Mouse (Mus musculus) stomach, postnatal 0 days (tissue): ENCODE results near the gene Atp4a. TPM values are rescaled to one million over a fixed set of nuclear protein-coding genes. Genes with fewer than 3 reads are reported as not detected.

Source experiments
- ATAC-seq: fragments of 200-750 bp; cut with Nextera tagmentation; 2 replicates; pipeline ENCODE4 v1.8.0; 2017; ENCODE audit not compliant: low FRiP score, low TSS enrichment
- DNase-seq: peaks from one replicate; pipeline ENCODE4 v3.0.0-alpha.2; 2016; ENCODE audit warnings: low spot score
- H3K27ac ChIP-seq: fragments of 300-500 bp; sonication (generic); replicated peaks from 2 replicates; pipeline ENCODE4 v1.5.1; 2014; ENCODE audit warnings: mild to moderate bottlenecking, control low read depth
- H3K27me3 ChIP-seq: fragments of 300-500 bp; sonication (generic); 2 replicates; pipeline ENCODE4 v1.6.1; 2014; ENCODE audit warnings: low read length; ENCODE audit not compliant: control insufficient read depth, insufficient read depth
- H3K36me3 ChIP-seq: fragments of 300-500 bp; sonication (generic); 2 replicates; pipeline ENCODE4 v1.6.1; 2014; ENCODE audit warnings: low read length, mixed read lengths; ENCODE audit not compliant: control insufficient read depth, insufficient read depth
- H3K4me1 ChIP-seq: fragments of 300-500 bp; sonication (generic); replicated peaks from 2 replicates; pipeline ENCODE4 v1.6.1; 2014; ENCODE audit warnings: antibody characterized with exemption; ENCODE audit not compliant: control insufficient read depth, insufficient read depth
- H3K4me2 ChIP-seq: fragments of 300-500 bp; sonication (generic); replicated peaks from 2 replicates; pipeline ENCODE4 v1.6.1; 2014; ENCODE audit warnings: low read depth, mild to moderate bottlenecking, control low read depth, moderate library complexity
- H3K4me3 ChIP-seq: fragments of 300-500 bp; sonication (generic); 2 replicates; pipeline ENCODE4 v1.5.1; 2014; ENCODE audit warnings: low read depth, low read length, control low read depth
- H3K9ac ChIP-seq: fragments of 300-500 bp; sonication (generic); 2 replicates; pipeline ENCODE4 v1.6.1; 2014; ENCODE audit warnings: mild to moderate bottlenecking, low read length, control low read depth, mixed read lengths
- H3K9me3 ChIP-seq: fragments of 300-500 bp; sonication (generic); 2 replicates; pipeline ENCODE4 v1.6.1; 2016; ENCODE audit warnings: low read length; ENCODE audit not compliant: control insufficient read depth
- CTCF ChIP-seq: IDR thresholded peaks from 2 replicates; pipeline ENCODE4 v1.5.1; 2016; ENCODE audit warnings: antibody characterized with exemption, low read depth, mild to moderate bottlenecking, moderate library complexity
- EP300 ChIP-seq: optimal IDR thresholded peaks from 2 replicates; pipeline ENCODE3; 2016; ENCODE audit warnings: antibody characterized with exemption
- WGBS: fragments of 180-500 bp; shearing (Covaris S2); extraction: QIAGEN DNeasy Blood & Tissue Kit; methylation state at CpG from one replicate; pipeline ENCODE4 v1.1.7; 2014; 5-methylcytosine and 5-hydroxymethylcytosine counted together
- polyA plus RNA-seq: library from polyadenylated mRNA; unstranded; fragments of >200 nt; fragmentation: Nextera tagmentation; extraction: Ambion mirVana; gene quantifications from 2 replicates; pipeline ENCODE4 v1.2.1, GENCODE M21; 2015

Gene Atp4a
- polyA plus RNA-seq, 1 experiment from 2014 or later = 601 TPM

- Histone ChIP-seq H3K4me2 (no peak overlapping the region), H3K4me3 (no peak overlapping the region), H3K27ac (peak overlapping the region; percentile 56), H3K9me3 (no peaks in the 10 kb centered on the region), H3K9ac (no peak overlapping the region), H3K36me3 (no peaks in the 10 kb centered on the region), H3K27me3 (no peaks in the 10 kb centered on the region), H3K4me1 (no peaks in the 10 kb centered on the region)
- peak; percentile 87 for ATAC-seq
- WGBS = 47% methylated on average over 8 of the region's 8 CpGs
- TF ChIP-seq EP300 = no peak
- peak; percentile 78 for DNase-seq
Measured at GRCm38 (mm10) chr7:30706214-30706882, 5.7 kb upstream of the Atp4a start.

GRCm38 (mm10) chr7:30707441-30707840 lies 4.6 kb upstream of the Atp4a start:
- no peak overlapping the region for H3K4me2 ChIP-seq
- peak; percentile 28; the same call in 1 of the 2 replicates for ATAC-seq
- no peak overlapping the region for H3K9ac ChIP-seq
- no peaks in the 10 kb centered on the region for H3K36me3 ChIP-seq
- H3K4me3 ChIP-seq = no peak overlapping the region
- no peaks in the 10 kb centered on the region for H3K9me3 ChIP-seq
- no peak for TF ChIP-seq EP300
- TF ChIP-seq CTCF = no peak
- no peaks in the 10 kb centered on the region for H3K27me3 ChIP-seq
- DNase-seq = peak; percentile 50
- H3K4me1 ChIP-seq = no peaks in the 10 kb centered on the region
- 47% methylated on average over 1 of the region's 1 CpGs for WGBS
- H3K27ac ChIP-seq = no peak overlapping the region; the same call in 1 of the 2 replicates

GRCm38 (mm10) chr7:30717006-30717715 lies 5.2 kb downstream of the Atp4a start:
- H3K4me3 ChIP-seq = peak overlapping the region; percentile 19
- peak overlapping the region; percentile 51 for H3K4me2 ChIP-seq
- no peak overlapping the region for H3K27ac ChIP-seq
- H3K9me3 ChIP-seq = no peaks in the 10 kb centered on the region
- no peaks in the 10 kb centered on the region for H3K36me3 ChIP-seq
- H3K27me3 ChIP-seq = no peaks in the 10 kb centered on the region
- 2% methylated on average over 43 of the region's 43 CpGs for WGBS
- H3K9ac ChIP-seq = no peak overlapping the region
- ATAC-seq (peak; percentile 90), DNase-seq (peak; percentile 90)
- no peak for TF ChIP-seq CTCF
- TF ChIP-seq EP300 = no peak
- H3K4me1 ChIP-seq = no peaks in the 10 kb centered on the region

DNA sequence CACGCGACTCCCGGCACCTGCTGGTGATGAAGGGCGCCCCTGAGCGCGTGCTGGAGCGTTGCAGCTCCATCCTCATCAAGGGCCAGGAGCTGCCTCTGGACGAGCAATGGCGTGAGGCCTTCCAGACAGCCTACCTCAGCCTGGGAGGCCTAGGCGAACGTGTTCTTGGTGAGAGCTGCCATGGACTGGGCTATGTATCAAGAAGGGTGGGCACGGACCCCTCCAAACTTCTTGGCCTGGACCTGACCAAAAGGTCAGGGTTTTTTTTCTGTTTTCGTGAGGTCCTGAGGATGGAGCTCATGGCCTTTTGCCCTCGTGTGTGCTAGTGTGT lies 5.7 kb downstream of the Atp4a start:
- DNase-seq = no peak
- Histone ChIP-seq H3K4me2 (peak overlapping the region; percentile 51), H3K9me3 (no peaks in the 10 kb centered on the region), H3K9ac (no peak overlapping the region), H3K27me3 (no peaks in the 10 kb centered on the region), H3K4me1 (no peaks in the 10 kb centered on the region), H3K36me3 (no peaks in the 10 kb centered on the region), H3K27ac (no peak overlapping the region), H3K4me3 (peak overlapping the region; percentile 19)
- no peak; the same call in 1 of the 2 replicates for ATAC-seq
- no peak for TF ChIP-seq EP300
- TF ChIP-seq CTCF = peak; percentile 43
- WGBS = 15% methylated on average over 14 of the region's 14 CpGs

DNA sequence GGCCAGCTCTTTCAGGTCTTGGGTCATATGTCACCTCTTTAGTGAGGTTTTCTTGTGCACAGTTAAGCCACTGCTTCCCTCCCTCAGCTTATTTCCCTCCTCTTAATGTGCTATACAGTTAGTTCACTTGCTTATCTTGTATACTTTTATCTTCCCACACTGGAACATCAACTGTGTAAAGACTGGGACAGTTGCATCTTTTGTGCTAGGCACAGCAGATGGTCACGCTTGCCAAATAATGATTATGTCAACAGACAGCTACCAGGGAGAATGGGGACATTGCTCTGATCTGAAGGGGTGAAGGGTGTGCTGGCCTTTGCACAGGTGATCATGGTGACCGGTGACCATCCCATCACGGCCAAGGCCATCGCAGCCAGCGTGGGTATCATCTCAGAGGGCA lies 7.7 kb downstream of the Atp4a start:
- H3K4me3 ChIP-seq = no peak overlapping the region
- no peaks in the 10 kb centered on the region for H3K4me1 ChIP-seq
- TF ChIP-seq EP300 (no peak), CTCF (no peak)
- no peaks in the 10 kb centered on the region for H3K9me3 ChIP-seq
- 86% methylated on average over 5 of the region's 5 CpGs for WGBS
- no peaks in the 10 kb centered on the region for H3K36me3 ChIP-seq
- H3K27me3 ChIP-seq = no peaks in the 10 kb centered on the region
- no peak for DNase-seq
- no peak for ATAC-seq
- no peak overlapping the region for H3K4me2 ChIP-seq
- no peak overlapping the region for H3K27ac ChIP-seq
- H3K9ac ChIP-seq = no peak overlapping the region

DNA sequence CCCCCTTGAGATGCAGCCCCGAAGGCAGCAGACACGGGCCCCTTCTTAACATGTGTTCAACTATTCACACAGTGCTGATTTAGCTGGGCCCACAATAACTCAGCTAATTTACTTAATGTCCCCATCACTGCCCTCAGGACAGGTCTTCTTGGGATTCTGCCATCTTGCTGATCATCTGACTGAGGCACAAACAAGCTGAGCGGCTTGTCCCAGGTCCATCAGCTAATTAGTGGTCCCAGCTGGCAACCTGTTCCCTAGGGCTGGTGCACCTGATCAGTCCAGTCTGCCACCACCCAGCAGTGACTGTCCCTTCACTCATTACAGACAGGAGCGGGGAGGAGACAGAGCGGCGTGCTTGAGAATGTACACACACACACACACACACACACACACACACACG lies 9.3 kb downstream of the Atp4a start:
- Histone ChIP-seq H3K9ac (no peak overlapping the region), H3K9me3 (no peaks in the 10 kb centered on the region), H3K4me2 (no peak overlapping the region), H3K4me3 (no peak overlapping the region), H3K36me3 (no peaks in the 10 kb centered on the region), H3K27me3 (no peaks in the 10 kb centered on the region), H3K27ac (no peak overlapping the region), H3K4me1 (no peaks in the 10 kb centered on the region)
- no peak for ATAC-seq
- WGBS = 80% methylated on average over 7 of the region's 7 CpGs
- no peak for TF ChIP-seq EP300
- no peak for TF ChIP-seq CTCF
- DNase-seq = no peak
